Mouse (Mus musculus): ENCODE measurements around the gene Dchs1. TPM values are rescaled to one million over a fixed set of nuclear protein-coding genes. Genes with fewer than 3 reads are reported as not detected.

Gene Dchs1
- polyA plus RNA-seq, 1 experiment: 6.7 TPM

DNA sequence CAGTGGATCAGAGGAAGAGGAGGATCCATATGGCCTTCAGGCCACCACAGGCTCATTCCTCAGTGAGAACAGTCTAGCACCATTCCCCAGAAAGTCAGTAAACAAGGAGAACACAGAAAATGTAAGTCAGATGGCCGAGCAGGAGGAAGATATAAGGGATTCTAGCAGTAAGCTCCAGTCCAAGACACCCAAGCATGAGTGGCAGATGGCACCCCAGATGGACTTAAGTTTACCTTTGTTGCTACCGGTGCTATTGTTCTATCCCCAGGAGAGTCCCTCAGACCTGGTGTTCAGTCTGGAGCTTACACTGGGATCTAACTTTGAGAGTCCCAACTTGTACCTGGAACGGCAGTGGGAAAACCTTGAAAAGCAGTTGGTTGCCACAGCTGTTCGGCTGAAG, 83.6 kb downstream of the Dchs1 start:
- Histone ChIP-seq H3K27me3 (ENCODE audit: control insufficient read depth, insufficient read depth, low read length) (no peaks in the 10 kb centered on the region), H3K4me1 (ENCODE audit: control insufficient read depth, insufficient read depth, insufficient read length) (no peaks in the 10 kb centered on the region), H3K36me3 (ENCODE audit: control insufficient read depth, insufficient read depth, low read length) (no peaks in the 10 kb centered on the region), H3K4me3 (ENCODE audit: extremely low read depth, insufficient read depth, insufficient read length) (no peak overlapping the region), H3K27ac (ENCODE audit: insufficient read depth, low read length) (no peak overlapping the region)
- no peak for DNase-seq (ENCODE audit: low read depth in 1 of 2, low spot score in 2 of 2)
- 89% methylated on average over 4 of the region's 4 CpGs for WGBS
- no peak for TF ChIP-seq CTCF (IDR thresholded peaks at IDR 0.05; ENCODE audit: extremely low read depth, insufficient read depth, insufficient read length, insufficient replicate concordance)

DNA sequence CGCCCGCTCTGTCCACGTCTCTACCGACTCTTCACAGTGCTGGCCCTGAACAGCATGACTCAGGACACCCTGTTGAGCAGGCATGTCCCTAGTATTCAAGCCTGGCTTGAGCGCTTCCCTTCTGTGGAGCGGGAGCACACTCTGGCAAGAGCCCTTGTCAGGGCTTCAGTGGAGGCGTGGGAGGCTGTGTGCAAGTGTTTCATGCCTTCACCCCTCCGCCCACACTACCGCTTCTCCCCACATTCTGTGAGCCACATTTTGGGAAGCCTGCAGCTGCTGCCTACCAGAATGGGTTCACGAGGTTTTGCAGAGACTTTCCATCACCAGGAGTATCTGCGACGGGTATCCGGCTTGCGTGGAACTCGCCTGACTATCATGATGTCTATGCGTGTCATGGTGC, 84.3 kb downstream of the Dchs1 start:
- Histone ChIP-seq H3K27ac (ENCODE audit: insufficient read depth, low read length) (no peak overlapping the region), H3K36me3 (ENCODE audit: control insufficient read depth, insufficient read depth, low read length) (no peaks in the 10 kb centered on the region), H3K27me3 (ENCODE audit: control insufficient read depth, insufficient read depth, low read length) (no peaks in the 10 kb centered on the region), H3K4me3 (ENCODE audit: extremely low read depth, insufficient read depth, insufficient read length) (no peak overlapping the region), H3K4me1 (ENCODE audit: control insufficient read depth, insufficient read depth, insufficient read length) (no peaks in the 10 kb centered on the region)
- TF ChIP-seq CTCF (IDR thresholded peaks at IDR 0.05; ENCODE audit: extremely low read depth, insufficient read depth, insufficient read length, insufficient replicate concordance): no peak
- TF ChIP-seq POLR2A (IDR thresholded peaks at IDR 0.05; ENCODE audit: low read depth, low read length): no peak
- 87% methylated on average over 16 of the region's 16 CpGs for WGBS
- DNase-seq (ENCODE audit: low read depth in 1 of 2, low spot score in 2 of 2): no peak

Other genes with a start within 250 kb of the Dchs1 start
- gene Smpd1, start 233.3 kb downstream of the Dchs1 start, polyA plus RNA-seq (2012; rRNA removed): 20.3 and 23.9 TPM in 2 replicates
- gene Apbb1, start 206.0 kb downstream of the Dchs1 start, polyA plus RNA-seq (2012; rRNA removed): 9.9 and 12.7 TPM in 2 replicates
- gene Hpx, start 187.5 kb downstream of the Dchs1 start, polyA plus RNA-seq (2012; rRNA removed): 0.37 and 0.61 TPM in 2 replicates
- 25.4 and 35.1 TPM in 2 replicates for gene Trim3, start 154.1 kb downstream of the Dchs1 start, polyA plus RNA-seq (2012; rRNA removed)
- gene Timm10b, start 147.6 kb downstream of the Dchs1 start, polyA plus RNA-seq (2012; rRNA removed): 87.3 and 118 TPM in 2 replicates
- 38.1 and 38.3 TPM in 2 replicates for gene Arfip2, start 147.2 kb downstream of the Dchs1 start, polyA plus RNA-seq (2012; rRNA removed)
- 155 and 230 TPM in 2 replicates for gene Gm45799, start 147.1 kb downstream of the Dchs1 start, polyA plus RNA-seq (2012; rRNA removed)
- gene Dnhd1, start 136.8 kb downstream of the Dchs1 start, polyA plus RNA-seq (2012; rRNA removed): 1.4 and 2.3 TPM in 2 replicates
- gene Ilk, start 51.1 kb downstream of the Dchs1 start, polyA plus RNA-seq (2012; rRNA removed): 89.5 and 90.1 TPM in 2 replicates
- 6.1 and 7.2 TPM in 2 replicates for gene Rrp8, start 50.3 kb downstream of the Dchs1 start, polyA plus RNA-seq (2012; rRNA removed)
- 282 and 451 TPM in 2 replicates for gene Taf10, start 43.3 kb downstream of the Dchs1 start, polyA plus RNA-seq (2012; rRNA removed)
- 83.3 and 87.4 TPM in 2 replicates for gene Tpp1, start 35.4 kb downstream of the Dchs1 start, polyA plus RNA-seq (2012; rRNA removed)
- 107 and 109 TPM in 2 replicates for gene Mrpl17, start 23.4 kb upstream of the Dchs1 start, polyA plus RNA-seq (2012; rRNA removed)
- gene Gm4070, start 166.3 kb upstream of the Dchs1 start, polyA plus RNA-seq (2012; rRNA removed): 7.1 and 8.3 TPM in 2 replicates

All from spleen, adult 2 months (tissue).